Mouse (Mus musculus) urinary bladder, postnatal 0 days (tissue): ENCODE measurements around the gene Olfr20. TPM values are rescaled to one million over a fixed set of nuclear protein-coding genes. Genes with fewer than 3 reads are reported as not detected.

ENCODE experiments used
- polyA plus RNA-seq: library from polyadenylated mRNA; unstranded; fragments of >200 nt; fragmentation: Nextera tagmentation; extraction: Ambion mirVana; gene quantifications from 2 replicates; pipeline ENCODE4 v1.2.1, GENCODE M21; 2015

Gene Olfr20
- not detected in 2 replicates for polyA plus RNA-seq

DNA sequence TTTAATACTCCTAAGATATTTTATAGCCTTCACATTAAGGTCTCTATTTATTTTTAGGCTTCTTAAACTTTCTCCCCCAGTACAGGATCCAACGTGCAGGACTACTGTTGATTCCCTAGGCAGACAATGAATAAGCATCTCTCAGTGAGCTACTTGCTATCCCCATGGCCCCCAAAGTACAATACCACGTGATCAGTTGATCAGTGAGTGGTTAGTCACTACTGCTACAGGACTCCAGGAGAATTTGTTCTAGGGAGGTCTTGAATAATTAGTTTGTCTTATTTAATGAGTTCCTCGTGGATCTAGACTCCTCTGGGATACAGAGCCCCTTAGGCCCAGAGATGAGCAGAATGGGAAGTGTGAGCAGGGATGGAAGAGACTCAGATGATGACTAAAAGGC lies at the start of gene Olfr20:
Gene Olfr20 (plus strand): TSS at position 301 of the 400 bp plus-strand sequence.

DNA sequence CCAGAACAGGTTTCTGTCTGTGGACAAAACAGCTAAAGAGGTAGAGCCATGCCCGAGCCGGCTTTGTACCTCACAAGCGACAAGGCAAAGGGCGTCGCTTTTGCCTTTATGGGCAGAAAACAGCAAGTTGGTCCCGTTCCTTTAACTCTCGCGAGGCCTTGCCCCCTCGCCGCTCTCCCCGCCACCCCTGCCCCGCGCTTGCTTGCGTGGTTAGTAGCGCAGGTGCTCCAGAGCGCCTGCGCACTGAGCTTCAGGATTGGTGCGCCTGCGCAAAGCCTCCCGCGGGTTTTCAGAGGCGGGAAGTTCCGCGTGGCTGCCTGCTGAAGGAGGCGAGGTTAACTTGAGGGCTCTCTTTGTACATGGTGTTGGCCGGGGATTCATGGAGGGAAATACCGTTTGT lies 21.1 kb upstream of the Olfr20 start, which contains the start of the genes Aspa, Gm49340 and Spata22:
Gene Aspa (minus strand): TSS at position 155 of the 400 bp plus-strand sequence.
Gene Gm49340 (plus strand): TSS at position 300 of the 400 bp plus-strand sequence.
Gene Spata22 (plus strand): TSS at position 300 of the 400 bp plus-strand sequence.

DNA sequence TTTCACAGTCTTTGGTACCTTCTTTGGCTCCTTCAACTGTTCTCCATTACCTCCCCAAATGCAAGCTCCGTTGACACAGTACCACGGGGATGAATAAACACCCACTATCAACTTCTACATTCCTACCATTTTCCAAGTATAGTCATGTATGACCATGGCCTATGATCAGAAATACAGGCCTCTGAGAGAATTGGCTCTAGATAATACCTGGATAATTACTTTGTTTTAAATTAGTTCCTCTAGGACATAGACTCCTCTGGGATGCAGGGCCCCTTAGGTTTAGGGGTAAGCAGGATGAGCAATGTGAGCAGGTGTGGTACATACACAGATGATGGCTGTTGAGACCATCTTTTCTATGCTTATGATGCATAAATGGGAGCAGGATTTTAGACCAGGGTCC lies 20.4 kb downstream of the Olfr20 start, which contains the start of gene Olfr376:
Gene Olfr376 (plus strand): TSS at position 301 of the 400 bp plus-strand sequence.

DNA sequence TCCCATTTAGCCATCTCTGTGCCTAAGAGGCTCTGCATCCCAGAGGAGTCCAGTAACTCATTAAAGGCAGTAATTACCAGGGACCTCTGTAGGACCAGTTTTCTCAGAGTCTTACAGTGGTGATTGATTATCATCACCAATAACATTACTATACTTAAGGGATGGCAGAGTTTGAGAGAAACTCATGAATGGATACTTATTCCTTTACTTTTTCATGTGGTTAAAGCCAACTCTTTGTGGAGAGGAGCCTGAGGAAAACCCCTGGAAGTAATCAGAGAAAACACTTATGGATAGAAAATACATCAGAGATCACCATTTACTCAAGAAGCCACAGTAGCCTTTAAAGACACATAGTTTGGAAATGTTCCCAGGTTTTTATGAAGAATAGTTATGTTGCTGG lies 48.9 kb downstream of the Olfr20 start, which contains the start of gene Olfr1:
Gene Olfr1 (minus strand): TSS at position 101 of the 400 bp plus-strand sequence.

Other genes starting within 250 kb of the Olfr20 start
- 2.3 and 3.7 TPM in 2 replicates for gene Haspin, start 212.5 kb upstream of the Olfr20 start, polyA plus RNA-seq
- 0.54 and 0.60 TPM in 2 replicates for gene P2rx5, start 190.4 kb upstream of the Olfr20 start, polyA plus RNA-seq
- 102 and 107 TPM in 2 replicates for gene Emc6, start 173.7 kb upstream of the Olfr20 start, polyA plus RNA-seq
- 182 and 189 TPM in 2 replicates for gene Tax1bp3, start 173.7 kb upstream of the Olfr20 start, polyA plus RNA-seq
- gene Ctns, start 151.7 kb upstream of the Olfr20 start, polyA plus RNA-seq = 20.1 and 20.7 TPM in 2 replicates
- 3.7 and 4.0 TPM in 2 replicates for gene Shpk, start 151.3 kb upstream of the Olfr20 start, polyA plus RNA-seq
- gene Trpv1, start 116.5 kb upstream of the Olfr20 start, polyA plus RNA-seq = not detected in 2 replicates
- gene Trpv3, start 83.4 kb upstream of the Olfr20 start, polyA plus RNA-seq = 0.05 TPM in 2 replicates
- 3.1 TPM in 2 replicates for gene Aspa, start 21.2 kb upstream of the Olfr20 start, polyA plus RNA-seq
- not detected in 2 replicates for gene Gm49340, start 21.0 kb upstream of the Olfr20 start, polyA plus RNA-seq
- 0.10 TPM in 1 of 2 replicates, not detected in the other for gene Spata22, start 21.0 kb upstream of the Olfr20 start, polyA plus RNA-seq
- gene Olfr376, start 20.5 kb downstream of the Olfr20 start, polyA plus RNA-seq = not detected in 2 replicates
- not detected in 2 replicates for gene Olfr1, start 48.8 kb downstream of the Olfr20 start, polyA plus RNA-seq
- gene Olfr378, start 77.7 kb downstream of the Olfr20 start, polyA plus RNA-seq = not detected in 2 replicates
- not detected in 2 replicates for gene Olfr380, start 106.7 kb downstream of the Olfr20 start, polyA plus RNA-seq
- not detected in 2 replicates for gene Olfr381, start 140.8 kb downstream of the Olfr20 start, polyA plus RNA-seq
- gene Olfr382, start 166.4 kb downstream of the Olfr20 start, polyA plus RNA-seq = not detected in 2 replicates
- not detected in 2 replicates for gene Olfr385, start 242.2 kb downstream of the Olfr20 start, polyA plus RNA-seq
- gene Olfr384, start 247.8 kb downstream of the Olfr20 start, polyA plus RNA-seq = not detected in 2 replicates